Comparison of ENCODE assay signal across 8 mouse cellular contexts in genomic region chr9:44965126-44965832, GRCm38 (mm10). TPM values are rescaled to one million over a fixed set of nuclear protein-coding genes. Genes with fewer than 3 reads are reported as not detected.
DNase-seq lines count a peak whose midpoint lies in the region; ATAC-seq lines count a peak whose summit lies in the region.

TSS of gene Ube4a (minus strand) at chr9:44965600.

- intact Hi-C loops in gastrocnemius, postnatal 14 days (cut with DNase I; ENCODE audit: low total_unique reads), result no loop called here
- intact Hi-C loops in left cerebral cortex, postnatal 10 days (cut with DNase I), result loop anchor here (5.0 kb wide), 2 partner anchors 82 to 182 kb away; no protein-coding TSS in a partner anchor

- peak; percentile 98 to 100 for DNase-seq in adrenal gland, adult (ENCODE audit: inconsistent age in 2 of 2, low spot score in 1 of 2)
- DNase-seq in embryo, embryonic 10.5 days (ENCODE audit: low spot score), result peak; percentile 100
- DNase-seq in gastrocnemius, postnatal 14 days, result peak; percentile 98
- DNase-seq in left cerebral cortex, postnatal 10 days (ENCODE audit: extremely low spot score in 1 of 2, low spot score in 2 of 2), result peak; percentile 99
- DNase-seq in right cerebral cortex, postnatal 25 days, result peak; percentile 99
- peak; percentile 96 to 99 for DNase-seq in urinary bladder, postnatal 4 days (ENCODE audit: low spot score in 2 of 2)

- ATAC-seq in inflammation-experienced regulatory T-cells, adult 6 months, result peak; percentile 90
- ATAC-seq in megakaryocyte-erythroid progenitor cell, adult 5-6 weeks (replicated peaks; ENCODE audit: low FRiP score, low TSS enrichment, poor library complexity, severe bottlenecking), result peak; percentile 91

RNA-seq across cellular contexts. Expression of gene Ube4a, which starts in this region (rescaled TPM):
- total RNA-seq in gastrocnemius, postnatal 14 days (2021), result 10 to 100 TPM; 31.9 to 36.4 TPM
- polyA plus RNA-seq in inflammation-experienced regulatory T-cells, adult 6 months (2017; shearing (Covaris generic)), result 10 to 100 TPM; 25.5 to 40.2 (median 34.4) TPM
- total RNA-seq in left cerebral cortex, postnatal 10 days (2021), result 100 to 1,000 TPM in 1 of 2 experiments, 10 to 100 TPM in 1; 96.1 to 101 TPM
- 58.0 and 64.3 TPM in 2 replicates for total RNA-seq in megakaryocyte-erythroid progenitor cell, adult 5-6 weeks (2014; fragmentation: Nextera tagmentation)
- 40.6 and 50.2 TPM in 2 replicates for total RNA-seq in megakaryocyte-erythroid progenitor cell, adult 5-6 weeks (2017)

Comparison
In these comparisons a context has a peak if more than half of its experiments do, and no peak if none do; other contexts are left out.
1. Peak in every context shown above with its lines: DNase-seq and ATAC-seq.